Mouse (Mus musculus): ENCODE data around the gene Ercc6l2. TPM values are rescaled to one million over a fixed set of nuclear protein-coding genes. Genes with fewer than 3 reads are reported as not detected.

The Ercc6l2 gene
- polyA plus RNA-seq, 1 experiment from 2014 or later: 32.1 TPM

DNA sequence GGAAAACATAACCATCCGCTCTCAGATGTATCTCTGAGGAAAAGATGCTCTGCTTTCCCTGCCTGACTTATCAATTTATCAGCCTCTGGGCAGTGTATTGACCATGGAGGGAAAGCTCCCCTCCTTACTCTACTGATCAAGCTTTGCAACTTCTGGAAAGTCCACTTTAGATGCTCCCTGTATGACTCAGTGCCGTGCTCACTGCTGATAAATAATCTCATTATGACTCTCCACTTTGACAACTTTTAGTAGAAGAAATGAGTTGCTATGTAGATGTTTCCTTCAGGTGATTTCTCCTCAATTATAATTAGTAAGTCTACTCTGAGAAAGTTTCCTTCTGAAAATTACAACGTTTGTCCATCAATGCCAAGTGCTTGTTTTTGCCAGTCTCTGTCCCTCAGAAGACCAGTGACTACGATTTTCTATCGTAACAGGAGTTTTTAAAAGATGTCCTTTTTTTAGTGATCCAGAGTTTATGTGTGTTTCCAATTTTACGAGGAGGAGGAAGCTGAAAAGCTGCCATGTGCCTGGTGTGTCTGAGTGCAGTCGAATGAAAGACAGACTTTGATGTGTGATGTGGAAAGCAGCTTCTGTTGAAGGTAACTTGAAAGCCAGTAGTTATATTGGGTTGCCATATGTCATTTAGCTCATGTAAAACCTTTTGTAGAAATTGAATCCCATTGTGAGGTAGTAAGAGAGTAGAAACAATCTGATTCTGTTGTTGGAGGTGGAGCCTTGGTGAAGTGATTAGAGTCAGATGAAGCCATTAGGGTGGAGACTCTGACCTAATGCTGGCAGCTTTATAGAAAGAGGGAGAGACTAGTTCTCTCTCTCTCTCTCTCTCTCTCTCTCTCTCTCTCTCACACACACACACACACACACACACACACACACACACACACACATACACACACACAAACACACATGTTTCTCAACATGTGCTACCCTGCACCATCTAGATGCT, 21.4 kb upstream of the Ercc6l2 start:
- H3K4me1 ChIP-seq (ENCODE audit: insufficient read depth): no peaks in the 10 kb centered on the region
- H3K4me3 ChIP-seq (ENCODE audit: low read depth, low read length): no peak overlapping the region
- WGBS: 71% methylated on average over 7 of the region's 7 CpGs
- H3K27ac ChIP-seq (ENCODE audit: low read depth): no peak overlapping the region
- TF ChIP-seq CTCF (IDR thresholded peaks at IDR 0.05; ENCODE audit: low read depth): no peak
- H3K9me3 ChIP-seq (ENCODE audit: low read depth, low read length): no peaks in the 10 kb centered on the region
- H3K27me3 ChIP-seq (ENCODE audit: insufficient read depth, low read length): no peaks in the 10 kb centered on the region
- H3K36me3 ChIP-seq (ENCODE audit: insufficient read depth): no peaks in the 10 kb centered on the region
- DNase-seq (no peak), ATAC-seq (ENCODE audit: insufficient read depth) (no peak)
- no peak overlapping the region for H3K9ac ChIP-seq
- no peak overlapping the region for H3K4me2 ChIP-seq

DNA sequence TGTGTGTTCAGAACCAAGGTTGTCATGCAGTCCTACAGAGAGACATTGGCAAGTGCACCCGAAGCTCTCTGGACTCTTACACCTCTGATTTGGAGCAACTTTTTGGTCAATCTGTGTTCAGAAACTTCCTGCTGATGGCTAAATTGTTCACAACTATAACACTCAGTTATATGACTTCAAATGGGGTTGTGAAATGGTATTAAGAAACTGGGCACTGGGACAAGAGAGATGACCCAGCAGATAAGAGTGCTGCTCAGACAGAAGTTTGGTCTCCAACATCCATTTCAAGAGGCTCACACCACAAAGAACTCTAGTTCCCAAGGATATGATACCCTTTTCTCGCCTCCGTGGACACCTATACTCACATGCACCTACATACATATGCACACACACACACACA, 16.4 kb upstream of the Ercc6l2 start:
- Histone ChIP-seq H3K4me3 (ENCODE audit: low read depth, low read length) (no peak overlapping the region), H3K36me3 (ENCODE audit: insufficient read depth) (no peaks in the 10 kb centered on the region), H3K4me2 (no peak overlapping the region), H3K27me3 (ENCODE audit: insufficient read depth, low read length) (no peaks in the 10 kb centered on the region), H3K9me3 (ENCODE audit: low read depth, low read length) (no peaks in the 10 kb centered on the region), H3K9ac (no peak overlapping the region), H3K27ac (ENCODE audit: low read depth) (no peak overlapping the region), H3K4me1 (ENCODE audit: insufficient read depth) (no peaks in the 10 kb centered on the region)
- no peak for DNase-seq
- TF ChIP-seq CTCF (IDR thresholded peaks at IDR 0.05; ENCODE audit: low read depth): no peak
- 82% methylated on average over 3 of the region's 3 CpGs for WGBS
- ATAC-seq (ENCODE audit: insufficient read depth): no peak

DNA sequence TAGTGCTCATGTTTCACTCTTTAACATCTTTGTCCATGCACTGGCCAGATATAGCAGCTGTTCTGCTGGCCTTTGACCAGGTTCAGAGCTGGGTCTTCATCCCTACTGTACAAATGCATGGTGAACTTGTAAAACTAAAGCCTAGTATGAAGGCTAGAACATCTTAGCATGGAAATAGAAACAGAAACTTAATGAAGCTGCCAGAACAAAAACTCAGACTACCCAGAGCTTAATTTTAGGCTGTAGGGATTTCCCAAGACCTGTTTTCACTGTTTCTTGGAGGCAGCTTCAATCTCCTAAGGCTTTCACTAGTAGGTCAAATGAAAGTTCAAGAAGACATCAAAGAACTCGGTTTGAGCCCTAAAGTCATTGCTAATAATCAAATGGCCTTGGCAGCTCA, 15.1 kb upstream of the Ercc6l2 start:
- Histone ChIP-seq H3K4me1 (ENCODE audit: insufficient read depth) (no peaks in the 10 kb centered on the region), H3K36me3 (ENCODE audit: insufficient read depth) (no peaks in the 10 kb centered on the region), H3K4me3 (ENCODE audit: low read depth, low read length) (no peak overlapping the region), H3K27ac (ENCODE audit: low read depth) (no peak overlapping the region), H3K4me2 (no peak overlapping the region), H3K27me3 (ENCODE audit: insufficient read depth, low read length) (no peaks in the 10 kb centered on the region), H3K9ac (no peak overlapping the region), H3K9me3 (ENCODE audit: low read depth, low read length) (no peaks in the 10 kb centered on the region)
- ATAC-seq (ENCODE audit: insufficient read depth) (no peak), DNase-seq (no peak)
- TF ChIP-seq CTCF (IDR thresholded peaks at IDR 0.05; ENCODE audit: low read depth): no peak
- 63% methylated on average over 1 of the region's 1 CpGs for WGBS

DNA sequence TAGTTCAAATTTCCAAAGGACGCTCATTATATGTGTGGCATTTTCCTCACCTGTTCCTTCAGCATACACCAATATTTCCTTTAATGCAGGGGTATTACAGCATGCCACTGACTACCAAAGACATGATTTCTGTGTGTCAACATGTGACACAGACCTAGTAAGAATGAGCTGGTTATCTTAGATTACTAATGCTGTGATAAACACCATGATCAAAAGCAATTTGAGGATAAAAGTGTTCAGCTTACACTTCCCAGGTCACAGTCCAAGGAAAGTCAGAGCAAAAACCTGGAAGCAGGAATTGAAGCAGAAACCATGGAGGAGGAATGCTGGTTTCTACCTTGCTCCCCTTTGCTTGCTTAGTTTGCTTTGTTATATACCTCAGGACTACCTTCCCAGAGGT, 13.8 kb upstream of the Ercc6l2 start:
- H3K36me3 ChIP-seq (ENCODE audit: insufficient read depth): no peaks in the 10 kb centered on the region
- TF ChIP-seq CTCF (IDR thresholded peaks at IDR 0.05; ENCODE audit: low read depth): no peak
- H3K27me3 ChIP-seq (ENCODE audit: insufficient read depth, low read length): no peaks in the 10 kb centered on the region
- 84% methylated on average over 1 of the region's 1 CpGs for WGBS
- H3K9me3 ChIP-seq (ENCODE audit: low read depth, low read length): no peaks in the 10 kb centered on the region
- no peak overlapping the region for H3K27ac ChIP-seq (ENCODE audit: low read depth)
- no peaks in the 10 kb centered on the region for H3K4me1 ChIP-seq (ENCODE audit: insufficient read depth)
- ATAC-seq (ENCODE audit: insufficient read depth): no peak
- H3K4me2 ChIP-seq: no peak overlapping the region
- DNase-seq: no peak
- H3K9ac ChIP-seq: no peak overlapping the region
- H3K4me3 ChIP-seq (ENCODE audit: low read depth, low read length): no peak overlapping the region

DNA sequence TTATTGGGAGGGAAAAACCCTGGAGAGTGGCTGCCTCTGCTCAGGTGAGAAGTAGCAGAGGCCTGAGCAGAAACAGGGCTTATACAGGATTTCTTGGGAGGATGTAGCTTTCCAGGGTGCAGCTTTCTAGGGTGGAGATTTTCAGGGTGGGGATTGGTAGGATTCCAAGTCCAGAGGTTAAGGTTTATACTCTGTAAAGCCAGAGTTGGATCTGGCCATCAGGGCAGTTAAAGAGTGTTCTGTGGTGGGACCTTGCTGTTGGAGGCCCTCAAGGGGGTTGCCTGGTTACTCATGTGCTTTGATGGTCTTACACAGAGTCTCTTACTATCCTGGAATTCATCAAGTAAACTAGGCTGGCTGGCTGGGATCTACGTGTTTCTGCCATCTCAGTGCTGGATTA, 7.8 kb upstream of the Ercc6l2 start:
- no peak for TF ChIP-seq CTCF (IDR thresholded peaks at IDR 0.05; ENCODE audit: low read depth)
- DNase-seq (no peak), ATAC-seq (ENCODE audit: insufficient read depth) (no peak)
- H3K27me3 ChIP-seq (ENCODE audit: insufficient read depth, low read length): no peaks in the 10 kb centered on the region
- no peak overlapping the region for H3K9ac ChIP-seq
- no peak overlapping the region for H3K4me2 ChIP-seq
- no peak overlapping the region for H3K27ac ChIP-seq (ENCODE audit: low read depth)
- H3K4me3 ChIP-seq (ENCODE audit: low read depth, low read length): no peak overlapping the region
- no peaks in the 10 kb centered on the region for H3K9me3 ChIP-seq (ENCODE audit: low read depth, low read length)
- WGBS: 68% methylated on average over 1 of the region's 1 CpGs
- no peaks in the 10 kb centered on the region for H3K4me1 ChIP-seq (ENCODE audit: insufficient read depth)
- no peaks in the 10 kb centered on the region for H3K36me3 ChIP-seq (ENCODE audit: insufficient read depth)

DNA sequence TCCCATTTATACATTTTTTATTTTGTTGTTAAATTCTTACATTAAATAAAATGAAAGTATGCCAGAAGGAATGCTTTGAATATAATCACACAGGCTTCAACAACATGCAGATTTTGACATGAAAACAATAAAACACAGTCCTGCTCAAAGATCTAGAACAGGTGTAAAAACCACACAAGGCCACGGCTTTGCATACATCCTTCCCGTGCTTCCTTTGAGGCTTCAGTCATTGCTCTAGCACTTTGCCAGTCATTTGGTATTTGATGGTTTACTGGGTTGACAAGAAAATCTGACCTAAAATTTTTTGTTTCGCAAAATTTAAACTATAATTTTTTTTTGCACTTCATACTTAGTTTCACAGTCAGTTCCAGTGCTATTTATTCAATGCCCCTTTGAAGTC, 7.1 kb upstream of the Ercc6l2 start:
- 79% methylated on average over 3 of the region's 3 CpGs for WGBS
- H3K27me3 ChIP-seq (ENCODE audit: insufficient read depth, low read length): no peaks in the 10 kb centered on the region
- H3K36me3 ChIP-seq (ENCODE audit: insufficient read depth): no peaks in the 10 kb centered on the region
- H3K4me1 ChIP-seq (ENCODE audit: insufficient read depth): no peaks in the 10 kb centered on the region
- H3K9ac ChIP-seq: no peak overlapping the region
- DNase-seq (no peak), ATAC-seq (ENCODE audit: insufficient read depth) (no peak)
- no peak overlapping the region for H3K27ac ChIP-seq (ENCODE audit: low read depth)
- H3K9me3 ChIP-seq (ENCODE audit: low read depth, low read length): no peaks in the 10 kb centered on the region
- TF ChIP-seq CTCF (IDR thresholded peaks at IDR 0.05; ENCODE audit: low read depth): no peak
- H3K4me2 ChIP-seq: no peak overlapping the region
- no peak overlapping the region for H3K4me3 ChIP-seq (ENCODE audit: low read depth, low read length)

DNA sequence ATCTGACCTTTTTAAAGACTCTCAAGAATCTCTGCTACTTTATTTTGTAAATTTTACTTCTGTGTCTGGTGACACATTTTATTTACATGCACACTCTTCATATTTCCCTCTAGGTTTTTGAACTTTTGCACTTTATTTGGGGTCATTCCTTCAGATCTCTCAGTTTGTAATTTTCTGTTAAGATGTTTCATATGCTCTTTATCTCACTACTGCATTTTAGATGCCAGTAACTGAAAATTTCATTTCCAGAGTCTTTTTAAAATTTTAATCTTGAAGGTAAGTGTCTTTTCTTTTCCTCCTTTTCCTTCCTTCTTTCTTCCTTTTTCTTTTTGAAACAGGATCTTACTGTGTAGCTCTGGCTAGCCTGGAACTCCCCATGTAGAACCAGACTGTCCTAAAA, 3.6 kb upstream of the Ercc6l2 start:
- Histone ChIP-seq H3K4me2 (no peak overlapping the region), H3K27ac (ENCODE audit: low read depth) (no peak overlapping the region), H3K9me3 (ENCODE audit: low read depth, low read length) (no peaks in the 10 kb centered on the region), H3K9ac (no peak overlapping the region), H3K36me3 (ENCODE audit: insufficient read depth) (no peaks in the 10 kb centered on the region), H3K4me3 (ENCODE audit: low read depth, low read length) (no peak overlapping the region), H3K27me3 (ENCODE audit: insufficient read depth, low read length) (no peaks in the 10 kb centered on the region), H3K4me1 (ENCODE audit: insufficient read depth) (peaks cover 13% of the 10 kb centered on the region)
- TF ChIP-seq CTCF (IDR thresholded peaks at IDR 0.05; ENCODE audit: low read depth): no peak
- no peak for DNase-seq
- ATAC-seq (ENCODE audit: insufficient read depth): no peak
